Mouse (Mus musculus): ENCODE measurements around the gene 1600015I10Rik.
"Not testable (repeated sequence)": the region's sequence is repeated elsewhere in the genome, so short reads cannot be mapped to it uniquely, and the experiment has no call there.

The 1600015I10Rik gene

DNA sequence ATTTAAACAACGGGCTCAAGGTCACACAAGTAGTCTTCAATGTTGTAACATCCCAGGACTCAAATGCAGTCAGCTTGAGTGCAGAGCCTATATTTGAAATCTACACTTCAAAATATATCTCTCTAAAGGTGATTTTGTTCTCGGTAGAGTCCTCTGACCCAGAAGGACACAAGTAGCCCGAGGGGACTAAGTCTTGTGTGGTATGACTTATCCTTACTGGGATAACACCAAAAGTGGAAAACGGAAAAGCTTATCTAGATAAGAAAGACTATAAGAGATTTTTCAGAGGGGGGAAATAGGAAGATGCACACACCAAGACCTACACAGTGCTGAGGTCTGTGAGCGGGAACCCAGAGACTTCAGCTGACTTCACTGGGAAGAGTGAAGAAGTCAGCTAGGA lies at the start of gene 1600015I10Rik:
Gene 1600015I10Rik, plus strand, starts transcription at position 301 of the 400 bp plus-strand sequence.
- DNase-seq (ENCODE audit: low read depth): no peak

DNA sequence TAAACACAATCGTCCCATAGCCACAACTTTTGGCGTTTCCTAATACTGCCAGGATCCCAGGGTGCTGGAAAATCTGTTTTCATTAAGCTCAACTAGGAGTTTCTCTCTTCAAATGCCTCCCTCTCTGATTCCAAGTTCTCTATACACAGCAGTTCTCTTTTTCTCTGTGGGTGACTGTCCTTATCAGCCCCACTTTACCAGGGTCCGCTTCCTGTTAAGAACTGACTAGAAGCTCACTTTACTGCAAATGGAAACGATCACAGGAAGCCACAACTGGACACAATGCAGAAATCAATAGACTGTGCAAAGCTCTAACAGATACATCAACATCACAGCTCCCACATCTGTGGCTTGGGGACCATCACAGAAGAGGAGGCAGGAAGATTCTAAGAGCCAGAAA lies 35.5 kb upstream of the 1600015I10Rik start:
- DNase-seq (ENCODE audit: low read depth): no peak

DNA sequence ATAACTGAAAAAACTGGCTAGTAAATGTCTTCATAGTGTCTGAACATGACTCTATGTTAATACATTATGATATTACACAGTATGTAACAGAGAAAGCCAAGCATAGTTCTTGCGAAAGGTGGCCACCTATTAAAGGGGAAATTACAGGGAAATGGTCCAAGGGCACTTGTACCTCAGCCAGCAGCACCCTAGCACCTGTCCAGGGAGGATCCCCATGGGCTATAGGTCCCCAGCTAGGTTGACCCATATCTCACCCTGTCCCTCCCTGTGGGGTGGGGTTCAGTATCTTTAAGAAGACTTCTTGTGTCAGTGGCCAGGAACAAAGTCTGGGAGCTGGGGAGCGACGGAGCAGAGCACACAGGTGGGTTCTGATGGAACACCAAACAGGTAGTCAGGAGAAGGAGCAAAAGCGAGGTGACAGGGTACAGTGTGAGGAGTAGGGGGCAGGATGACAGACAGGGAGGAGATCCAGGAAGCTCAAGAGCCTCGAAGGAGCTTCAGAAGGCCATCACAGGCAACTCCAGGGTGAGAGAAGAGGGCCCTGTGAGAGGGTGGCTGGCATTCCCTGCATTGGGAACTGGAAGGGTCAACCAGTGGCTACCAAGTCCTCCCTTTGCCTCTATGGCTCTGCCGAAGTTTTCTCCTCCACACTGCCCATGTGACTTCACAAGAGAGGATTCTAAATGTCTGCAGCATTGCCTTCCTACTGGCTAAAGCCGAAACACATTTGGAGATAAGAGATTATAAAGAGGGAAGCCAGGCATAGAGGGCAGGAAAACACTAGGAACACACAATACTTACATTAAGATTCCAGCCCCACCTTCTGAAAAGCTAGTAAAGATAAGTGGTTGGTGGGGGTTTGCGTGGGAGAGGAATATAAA lies 34.5 kb upstream of the 1600015I10Rik start:
- DNase-seq (ENCODE audit: low read depth): no peak

DNA sequence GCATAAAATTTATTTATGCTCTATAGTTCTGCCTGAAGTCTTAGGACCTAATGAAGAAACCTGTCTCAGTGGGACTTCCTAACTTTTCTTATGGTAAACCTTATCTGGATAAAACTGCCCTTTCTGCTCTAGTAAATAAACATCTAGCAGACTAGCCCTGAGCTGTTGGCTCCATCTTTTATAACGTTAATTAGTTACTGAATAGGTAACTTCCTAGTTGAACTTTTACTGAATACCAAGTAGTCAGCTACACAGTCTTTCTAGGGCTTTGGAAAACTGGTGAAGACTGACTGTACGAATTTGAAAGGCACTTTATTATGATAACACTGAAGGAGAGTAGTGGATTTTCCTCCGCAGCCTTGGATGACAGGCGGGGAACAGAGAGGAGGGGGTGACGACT lies 33.8 kb upstream of the 1600015I10Rik start:
- no peak for DNase-seq (ENCODE audit: low read depth)

DNA sequence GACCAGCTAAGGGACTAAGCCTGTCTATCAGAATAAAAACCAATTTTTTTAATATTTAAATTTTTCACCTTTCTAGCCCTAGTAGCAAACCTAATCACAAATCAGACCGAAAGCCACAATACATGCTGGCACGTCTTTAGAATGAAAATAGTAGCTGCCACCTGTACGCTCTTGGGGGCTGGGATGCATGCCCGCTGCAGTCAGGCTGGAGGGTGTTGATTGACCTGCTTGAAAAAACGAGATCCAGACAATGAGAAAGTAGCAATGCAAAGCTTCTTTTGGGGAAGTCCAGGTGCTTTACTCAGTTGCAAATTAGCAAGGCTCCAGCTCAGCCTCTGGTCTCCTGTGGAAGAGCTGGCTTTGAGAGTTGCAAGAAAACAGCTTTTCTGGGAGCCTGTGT lies 32.7 kb upstream of the 1600015I10Rik start:
- DNase-seq (ENCODE audit: low read depth): no peak

DNA sequence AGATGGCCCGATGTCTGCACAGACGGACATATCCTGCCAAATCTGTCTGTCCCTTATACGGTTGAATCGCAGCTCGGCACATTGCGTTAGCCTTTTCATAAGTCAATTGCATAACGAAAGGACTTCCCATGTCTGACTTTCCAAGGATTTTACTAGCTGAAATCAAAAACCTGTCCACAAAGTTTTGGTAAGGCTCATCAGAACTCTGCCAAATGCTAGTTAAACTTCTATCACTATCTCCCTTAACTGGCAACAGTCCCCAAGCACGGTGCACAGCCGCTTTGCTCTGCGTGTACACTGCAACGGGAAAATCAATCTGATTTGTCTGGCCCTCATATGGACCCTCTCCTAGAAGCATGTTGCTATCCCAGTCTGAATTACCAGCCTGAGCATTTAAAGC lies 28.4 kb upstream of the 1600015I10Rik start:
- DNase-seq (ENCODE audit: low read depth): not testable (repeated sequence)

DNA sequence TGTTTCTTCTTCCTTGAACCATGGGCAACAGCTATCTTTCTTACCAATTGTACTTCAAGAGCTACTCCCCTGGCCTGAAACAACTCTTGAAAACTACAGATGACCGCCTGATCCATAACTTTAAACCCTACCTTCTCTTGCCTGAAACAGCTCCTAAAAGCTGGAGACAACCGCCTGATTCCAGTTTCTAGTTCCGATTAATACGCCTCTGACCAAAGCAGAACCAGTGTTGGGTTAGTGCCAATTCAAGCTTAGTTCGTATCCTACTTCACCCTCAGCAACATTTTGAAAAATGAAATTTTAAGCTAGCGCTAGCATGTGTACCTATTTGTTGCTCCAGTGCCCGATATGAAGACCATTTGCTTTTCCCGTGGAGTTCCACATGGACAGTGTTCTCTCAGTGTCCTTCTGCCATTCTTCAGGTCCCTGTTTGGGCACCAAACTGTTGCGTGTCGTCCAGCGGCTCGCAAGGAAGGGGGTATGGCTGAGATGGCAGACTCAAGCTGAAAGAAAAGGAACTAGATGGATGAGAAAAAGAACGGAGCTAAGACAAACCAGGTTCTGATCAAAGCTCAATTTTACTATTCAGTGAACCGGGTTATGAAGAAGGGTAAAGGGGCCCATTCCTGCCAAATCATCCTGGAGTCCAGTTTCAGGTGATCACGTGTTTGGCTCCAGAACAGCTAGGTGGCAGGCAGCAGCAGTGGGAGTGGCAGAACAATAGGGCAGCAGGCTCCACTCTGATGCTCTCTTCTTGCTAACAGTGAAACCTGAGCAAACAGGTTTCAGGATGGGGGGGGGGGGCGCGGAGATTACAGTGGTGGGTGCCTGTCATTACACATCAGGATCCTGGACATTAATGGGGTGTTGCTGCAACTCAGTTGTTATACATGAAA lies 26.9 kb upstream of the 1600015I10Rik start:
- no peak for DNase-seq (ENCODE audit: low read depth)

DNA sequence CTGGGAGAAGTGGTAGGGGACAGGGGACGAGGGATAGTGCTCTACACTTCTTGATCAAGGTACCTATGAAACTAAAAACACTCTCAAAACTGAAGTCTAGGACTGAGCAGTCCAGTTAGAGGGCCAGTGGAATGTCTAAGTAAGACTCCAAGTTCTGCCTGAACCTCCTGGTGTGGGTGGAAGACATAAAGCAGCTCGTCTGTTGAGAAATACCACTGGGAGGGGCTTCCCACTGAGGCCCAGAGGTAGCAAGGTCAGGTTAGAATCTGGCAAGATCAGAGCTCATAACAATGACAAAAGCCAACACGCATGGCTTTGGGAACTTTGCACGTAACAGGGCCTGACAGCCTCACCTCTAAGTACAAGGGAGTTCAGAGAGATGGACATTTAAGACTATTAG lies 26.3 kb upstream of the 1600015I10Rik start:
- DNase-seq (ENCODE audit: low read depth): no peak

DNA sequence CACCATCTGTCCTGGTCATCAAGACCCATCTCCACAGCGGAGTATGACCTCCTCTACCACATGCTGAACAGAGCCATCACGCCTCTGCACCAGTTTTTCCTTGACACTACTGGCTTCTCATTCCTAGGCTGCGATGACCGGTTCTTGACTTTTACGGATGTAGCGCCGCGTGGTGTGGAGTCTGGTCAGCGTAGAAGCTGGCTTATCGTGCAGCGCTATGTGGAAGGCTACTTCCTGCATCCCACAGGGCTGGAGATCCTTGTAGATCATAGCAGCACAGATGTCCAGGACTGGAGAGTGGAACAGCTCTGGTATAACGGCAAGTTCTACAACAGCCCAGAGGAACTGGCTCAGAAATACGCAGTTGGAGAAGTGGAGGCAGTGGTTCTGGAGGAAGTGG lies 24.1 kb upstream of the 1600015I10Rik start:
- no peak for DNase-seq (ENCODE audit: low read depth)

DNA sequence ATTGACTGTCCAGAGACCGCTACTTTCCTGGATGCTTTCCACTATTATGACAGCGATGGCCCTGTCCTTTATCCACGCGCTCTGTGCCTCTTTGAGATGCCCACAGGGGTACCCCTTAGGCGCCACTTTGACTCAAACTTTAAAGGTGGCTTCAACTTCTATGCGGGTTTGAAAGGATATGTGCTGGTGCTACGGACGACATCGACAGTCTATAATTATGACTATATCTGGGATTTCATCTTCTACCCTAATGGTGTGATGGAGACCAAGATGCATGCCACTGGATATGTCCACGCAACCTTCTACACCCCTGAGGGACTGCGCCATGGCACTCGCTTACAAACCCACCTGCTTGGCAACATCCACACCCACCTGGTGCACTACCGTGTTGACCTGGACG lies 23.3 kb upstream of the 1600015I10Rik start:
- DNase-seq (ENCODE audit: low read depth): no peak

DNA sequence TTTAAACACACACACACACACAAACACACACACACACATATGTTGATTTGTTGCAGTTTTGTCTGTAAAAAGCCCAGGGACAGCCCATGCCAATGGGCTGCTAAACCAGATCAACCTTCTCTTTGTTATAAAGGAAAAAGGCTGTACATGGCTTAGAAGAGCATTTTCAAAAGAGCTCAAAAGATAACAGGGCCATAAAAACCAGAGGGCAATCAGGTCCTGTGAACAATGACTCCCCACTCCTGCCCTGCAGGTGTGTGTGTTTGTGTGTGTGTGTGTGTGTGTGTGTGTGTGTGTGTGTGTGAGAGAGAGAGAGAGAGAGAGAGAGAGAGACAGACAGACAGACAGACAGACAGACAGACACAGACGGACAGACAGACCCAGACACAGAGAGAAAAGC lies 20.5 kb upstream of the 1600015I10Rik start:
- DNase-seq (ENCODE audit: low read depth): no peak

DNA sequence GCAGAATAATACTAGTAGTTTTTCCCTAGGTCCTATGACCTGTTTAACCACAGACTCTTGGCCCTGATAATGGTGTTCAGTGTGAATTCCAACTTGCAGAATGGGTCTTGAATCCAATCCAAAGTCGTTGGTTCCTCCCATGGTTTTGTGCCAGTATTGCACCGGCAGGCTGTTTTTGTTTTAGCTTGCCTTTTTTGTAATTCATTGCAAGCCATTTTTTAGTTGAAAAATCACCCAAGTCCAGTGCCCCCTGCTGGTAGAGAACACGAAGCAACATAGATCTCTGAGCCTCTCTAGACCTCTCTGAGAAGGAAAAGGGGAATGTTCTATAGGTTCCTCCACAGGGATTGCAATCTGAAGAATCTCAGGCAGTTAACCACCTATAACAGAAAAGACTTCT lies 17.7 kb upstream of the 1600015I10Rik start:
- peak; percentile 67 for DNase-seq (ENCODE audit: low read depth)

DNA sequence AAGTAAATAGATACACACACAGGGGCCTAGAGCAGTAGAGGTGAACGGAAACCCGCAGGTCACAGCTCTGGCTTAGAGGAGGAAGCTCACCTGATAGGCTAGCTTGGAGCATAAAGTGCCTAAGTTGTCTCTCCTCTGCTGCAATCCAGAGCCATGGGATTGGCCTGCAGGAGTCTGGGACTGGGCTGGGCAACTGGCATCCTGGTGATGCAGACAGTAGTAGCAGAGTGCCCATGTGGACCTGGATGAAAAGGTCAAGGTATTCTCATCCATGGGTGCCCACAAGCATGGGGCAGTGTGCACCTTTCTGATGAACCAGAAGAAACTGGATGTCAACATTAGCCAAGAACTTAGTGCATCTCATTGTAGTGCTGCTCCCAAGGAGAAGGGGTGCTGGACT lies 16.1 kb upstream of the 1600015I10Rik start:
- no peak for DNase-seq (ENCODE audit: low read depth)

DNA sequence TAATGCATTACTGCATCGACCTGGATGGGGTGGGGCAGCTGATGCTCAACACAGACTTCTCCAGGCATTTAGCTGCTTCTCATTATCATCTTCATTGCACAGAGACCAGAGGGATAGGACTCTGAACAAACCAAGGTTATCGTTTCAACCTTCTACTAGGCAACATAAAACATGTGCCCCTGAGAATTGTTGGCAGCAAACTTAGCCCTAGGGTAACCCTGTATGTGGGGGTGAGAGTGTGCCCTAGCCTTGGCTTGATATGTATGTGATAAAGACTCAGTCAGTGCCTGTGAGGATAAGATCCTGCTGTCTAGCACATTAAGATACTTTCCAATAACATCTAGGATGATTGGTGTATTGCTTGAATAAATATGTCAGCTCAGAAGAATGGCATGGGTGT lies 19.9 kb downstream of the 1600015I10Rik start:
- no peak for DNase-seq (ENCODE audit: low read depth)

DNA sequence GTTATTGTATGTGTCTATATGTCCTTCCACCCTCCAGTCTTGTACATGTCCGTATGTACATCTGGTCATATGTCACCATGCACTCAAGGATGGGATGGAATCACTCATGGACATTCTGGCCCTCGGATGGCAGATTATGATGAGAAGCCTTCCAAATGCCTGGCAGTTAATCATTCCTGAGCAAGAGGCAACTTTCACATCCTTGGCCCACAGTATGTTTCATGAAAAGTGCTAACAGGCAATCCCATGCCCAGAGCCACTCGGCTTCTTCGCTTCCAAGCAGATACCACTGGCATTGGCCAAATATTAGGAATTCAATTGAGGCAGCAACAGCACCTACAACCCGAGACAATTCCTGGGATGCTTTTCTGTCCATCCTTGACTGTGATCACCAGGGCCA lies 21.0 kb downstream of the 1600015I10Rik start:
- no peak for DNase-seq (ENCODE audit: low read depth)

DNA sequence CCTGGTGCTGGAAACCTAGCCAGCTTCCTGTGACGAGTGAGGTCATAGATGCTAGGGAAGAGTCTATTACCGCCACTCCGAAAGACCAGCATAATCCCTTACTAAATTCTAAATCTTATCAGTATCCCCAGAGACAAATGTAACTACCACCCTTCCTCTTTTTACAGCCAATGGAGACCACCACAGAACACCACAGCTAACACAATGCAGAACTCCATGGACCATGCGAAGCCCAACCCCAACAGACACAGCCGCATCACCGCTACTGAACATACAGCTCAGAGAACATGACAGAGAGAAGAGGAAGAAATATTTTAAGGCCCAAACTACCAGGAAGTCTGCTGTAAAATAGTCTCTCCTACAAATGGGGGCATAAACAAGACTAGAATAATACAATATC lies 21.9 kb downstream of the 1600015I10Rik start:
- no peak for DNase-seq (ENCODE audit: low read depth)

DNA sequence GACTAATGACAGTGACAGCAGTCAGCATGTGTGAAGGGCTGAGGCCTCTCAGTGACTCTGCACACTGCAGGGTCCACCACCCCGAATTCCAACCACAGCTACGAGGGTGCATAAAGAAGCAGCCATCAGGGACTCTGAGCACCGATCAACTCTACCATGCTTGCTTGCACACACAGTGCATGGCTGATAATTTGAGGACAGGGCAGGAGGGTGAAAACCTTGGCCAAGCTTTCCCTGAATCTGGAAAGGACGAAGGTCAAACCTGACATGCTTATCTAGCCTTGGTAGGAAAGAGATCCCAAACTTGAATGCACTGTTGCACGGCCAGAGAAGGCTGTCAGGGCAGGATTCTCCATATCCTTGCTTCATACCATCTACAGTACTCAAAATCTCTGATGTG lies 23.5 kb downstream of the 1600015I10Rik start:
- no peak for DNase-seq (ENCODE audit: low read depth)

DNA sequence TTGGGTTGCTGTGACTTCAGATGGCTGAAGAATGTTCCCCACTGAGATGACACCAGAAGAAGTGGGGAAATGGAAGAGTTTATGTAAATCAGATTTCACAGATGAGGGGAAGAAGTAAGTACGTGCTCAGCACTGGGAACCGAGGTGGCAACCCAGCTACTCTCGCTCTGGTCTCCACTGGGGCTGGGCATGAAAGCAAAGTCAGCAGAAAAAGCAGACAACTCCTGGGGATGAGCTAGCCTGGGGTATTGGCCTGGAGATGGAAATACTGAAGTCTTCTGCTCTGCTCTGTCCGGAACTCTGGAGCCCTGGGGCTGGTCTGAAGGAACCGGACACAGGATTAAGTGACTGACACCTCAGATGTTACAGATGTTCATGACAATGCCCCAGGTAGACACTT lies 24.5 kb downstream of the 1600015I10Rik start:
- no peak for DNase-seq (ENCODE audit: low read depth)

DNA sequence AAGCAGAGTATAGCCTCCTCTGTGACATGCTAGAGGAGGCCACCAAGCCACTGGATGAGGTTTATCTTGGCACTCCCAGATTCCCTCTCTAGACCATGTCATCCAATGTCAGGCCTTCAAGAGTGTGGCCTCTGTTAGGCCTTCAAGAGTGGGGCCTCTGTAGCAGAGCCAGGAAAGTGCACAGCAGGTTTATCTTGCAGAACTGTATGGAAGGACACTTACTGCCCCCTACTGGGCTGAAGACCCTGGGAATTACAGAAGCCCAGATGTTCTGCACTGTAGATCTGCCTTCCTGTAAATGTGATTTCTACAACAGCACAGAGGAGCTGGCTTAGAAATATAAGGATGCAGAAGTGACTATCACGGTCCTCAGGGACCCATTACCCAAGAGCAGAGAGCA lies 25.3 kb downstream of the 1600015I10Rik start:
- peak; percentile 48 for DNase-seq (ENCODE audit: low read depth)

DNA sequence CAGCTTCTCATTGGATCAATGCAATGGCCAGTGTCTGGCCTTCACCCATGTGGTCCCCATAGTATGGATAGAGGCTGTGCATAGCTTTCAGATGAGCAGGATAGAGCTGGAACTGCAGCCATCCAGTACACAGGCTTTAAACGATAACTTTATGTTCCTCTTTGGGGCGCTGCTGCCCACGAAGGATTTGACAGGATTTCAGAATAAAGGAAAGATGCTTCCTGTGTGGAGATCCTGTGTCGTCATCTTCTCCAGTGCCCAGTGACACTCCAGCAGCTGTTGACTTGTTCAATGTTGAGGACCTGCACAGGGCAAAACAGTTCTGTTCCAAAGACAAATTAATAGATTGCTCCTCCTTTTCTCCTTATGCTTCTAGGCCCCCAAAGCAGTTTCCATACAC lies 27.1 kb downstream of the 1600015I10Rik start:
- no peak for DNase-seq (ENCODE audit: low read depth)

DNA sequence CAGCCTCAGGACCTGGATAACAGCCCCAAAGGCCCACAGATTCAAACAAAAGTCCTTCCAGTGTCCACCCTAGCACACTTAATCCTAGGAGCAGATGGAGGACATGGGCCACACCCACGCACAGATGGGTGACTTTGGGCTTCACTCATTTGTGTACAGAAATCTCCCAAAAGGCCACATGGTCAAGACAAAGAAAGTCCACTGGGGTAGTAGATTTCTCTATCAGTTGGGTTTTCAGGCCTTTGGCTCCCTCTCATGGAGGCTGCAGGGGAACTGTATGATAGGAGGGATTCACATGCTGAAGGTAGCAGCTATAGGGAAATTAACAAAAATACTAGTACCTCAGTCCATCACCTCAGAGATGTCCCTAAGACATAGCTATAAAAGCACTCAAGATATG lies 28.4 kb downstream of the 1600015I10Rik start:
- DNase-seq (ENCODE audit: low read depth): no peak

DNA sequence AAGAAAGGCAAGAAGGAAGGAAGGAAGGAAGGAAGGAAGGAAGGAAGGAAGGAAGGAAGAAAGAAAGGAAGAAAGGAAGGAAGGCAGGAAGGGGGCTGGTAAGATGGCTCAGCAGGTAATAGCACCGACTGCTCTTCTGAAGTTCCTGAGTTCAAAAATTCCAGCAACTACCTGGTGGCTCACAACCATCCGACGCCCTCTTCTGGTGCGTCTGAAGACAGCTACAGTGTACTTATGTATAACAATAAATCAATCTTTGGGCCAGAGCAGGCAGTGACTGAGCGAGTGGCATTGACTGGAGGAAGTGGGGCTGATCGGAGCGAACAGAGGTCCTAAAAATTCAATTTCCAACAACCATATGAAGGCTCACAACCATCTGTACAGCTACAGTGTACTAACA lies 29.5 kb downstream of the 1600015I10Rik start:
- not testable (repeated sequence) for DNase-seq (ENCODE audit: low read depth)

DNA sequence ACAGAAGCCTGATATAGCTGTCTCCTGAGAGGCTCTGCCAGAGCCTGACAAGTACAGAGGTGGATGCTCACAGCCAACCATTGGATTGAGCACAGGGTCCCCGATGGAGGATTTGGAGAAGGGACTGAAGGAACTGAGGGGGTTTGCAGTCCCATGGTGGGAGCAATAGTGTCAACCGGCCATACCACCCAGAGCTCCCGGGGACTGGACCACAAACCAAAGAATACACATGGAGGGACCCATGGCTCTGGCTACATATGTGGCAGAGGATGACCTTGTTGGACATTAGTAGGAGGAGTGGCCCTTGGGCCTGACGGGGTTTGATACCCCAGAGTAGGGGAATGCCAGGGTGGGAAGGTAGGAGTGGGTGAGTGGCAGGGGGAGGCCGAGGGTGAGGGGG lies 37.0 kb downstream of the 1600015I10Rik start:
- not testable (repeated sequence) for DNase-seq (ENCODE audit: low read depth)

Measured in naive thymus-derived CD4-positive, alpha-beta T cell, adult 2 months (primary cell).